In the genomic region with DNA sequence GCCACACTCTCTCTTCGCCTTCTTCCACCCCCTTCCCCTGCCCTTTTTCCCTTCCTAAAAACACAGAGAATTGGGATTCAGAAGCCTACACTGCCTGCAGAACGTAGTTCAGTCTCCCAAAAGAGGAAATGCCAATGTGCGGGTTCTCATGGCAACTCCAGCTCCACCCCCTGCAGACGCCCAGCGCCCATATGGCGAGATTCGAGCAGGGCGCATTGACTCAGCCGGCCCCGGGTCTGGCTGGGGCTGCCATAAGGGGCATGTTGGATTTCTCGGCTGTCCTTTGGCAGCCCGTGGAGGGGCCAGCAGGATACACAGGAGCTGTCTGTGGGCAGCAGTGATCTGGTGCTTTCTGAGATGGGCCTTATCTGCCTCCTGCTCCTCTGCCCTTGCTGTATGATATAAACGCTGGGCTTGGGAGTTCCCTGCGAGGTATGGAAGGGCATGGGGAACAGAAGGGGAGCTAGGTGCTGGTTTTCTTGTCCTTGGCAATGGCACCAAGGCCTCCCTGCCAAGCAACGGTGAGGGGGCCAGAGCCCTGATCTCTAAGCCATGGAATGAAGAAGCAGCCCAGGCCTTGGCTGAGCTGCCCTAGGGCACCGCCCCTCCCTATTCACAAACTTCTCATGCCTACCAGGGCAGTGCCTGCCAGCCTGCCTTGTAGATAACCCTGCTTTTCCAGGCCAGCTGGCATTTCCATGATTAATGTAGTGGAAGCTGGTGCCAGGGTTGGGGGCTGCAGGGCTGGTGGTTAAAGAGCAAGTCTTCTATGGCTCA, we compare ENCODE assay signal across 8 mouse cellular contexts.
A peak's percentile ranks its signal among the peaks of the same experiment; 100 is the strongest.
DNase-seq lines count a peak whose midpoint lies in the region; ATAC-seq and TF ChIP-seq lines count a peak whose summit lies in the region.

No protein-coding gene starts in this region.

- no peak overlapping the region for H3K9ac ChIP-seq in midbrain, embryonic 16.5 days (ENCODE audit: low read depth, low read length)
- H3K9ac ChIP-seq in midbrain, embryonic 15.5 days: no peak overlapping the region

- peak; percentile 80 to 91 for DNase-seq in frontal cortex, adult 2 months (ENCODE audit: extremely low spot score in 1 of 2, low spot score in 1 of 2)
- peak; percentile 74 to 76 for DNase-seq in left cerebral cortex, postnatal 10 days (ENCODE audit: extremely low spot score in 1 of 2, low spot score in 2 of 2)
- DNase-seq in telencephalon, adult 2 months (ENCODE audit: low read depth, low spot score): peak; percentile 88
- DNase-seq in spleen, adult 18-20 months: no peak
- DNase-seq in lung, adult 2 months: no peak
- DNase-seq in ovary, adult 18-20 months (ENCODE audit: low spot score): no peak

- H3K4me2 ChIP-seq in midbrain, embryonic 16.5 days (ENCODE audit: low read length): no peak overlapping the region
- H3K4me2 ChIP-seq in midbrain, embryonic 15.5 days: no peak overlapping the region

- no peak for TF ChIP-seq CTCF in lung, adult 2 months (IDR thresholded peaks at IDR 0.05; ENCODE audit: insufficient read depth, low read length)

- TF ChIP-seq POLR2A in lung, adult 2 months (IDR thresholded peaks at IDR 0.05; ENCODE audit: borderline replicate concordance, extremely low read depth, low read depth, low read length): no peak

- ATAC-seq in midbrain, embryonic 16.5 days: no peak
- ATAC-seq in midbrain, embryonic 15.5 days (replicated peaks): no peak

- H3K36me3 ChIP-seq in midbrain, embryonic 16.5 days (ENCODE audit: control insufficient read depth, insufficient read depth, low read length): no peaks in the 10 kb centered on the region
- no peaks in the 10 kb centered on the region for H3K36me3 ChIP-seq in midbrain, embryonic 15.5 days (replicated peaks)

- H3K27ac ChIP-seq in midbrain, embryonic 16.5 days (ENCODE audit: low read length): 0 out of 2 replicates have a peak overlapping the region, but pooled peaks have one; percentile 7
- H3K27ac ChIP-seq in midbrain, embryonic 15.5 days: no peak overlapping the region

- no peaks in the 10 kb centered on the region for H3K27me3 ChIP-seq in midbrain, embryonic 16.5 days (ENCODE audit: control insufficient read depth, insufficient read depth, low read depth, low read length)
- no peaks in the 10 kb centered on the region for H3K27me3 ChIP-seq in midbrain, embryonic 15.5 days (replicated peaks)

- intact Hi-C loops in left cerebral cortex, postnatal 10 days (cut with DNase I): loop anchor here (5.0 kb wide), 1 partner anchor 55 kb away; no protein-coding TSS in a partner anchor

- no peaks in the 10 kb centered on the region for H3K9me3 ChIP-seq in midbrain, embryonic 16.5 days (replicated peaks; ENCODE audit: control insufficient read depth, low read length, poor library complexity, severe bottlenecking)
- H3K9me3 ChIP-seq in midbrain, embryonic 15.5 days: no peaks in the 10 kb centered on the region

- no peak overlapping the region for H3K4me3 ChIP-seq in midbrain, embryonic 16.5 days (ENCODE audit: low read depth, low read length)
- no peak overlapping the region for H3K4me3 ChIP-seq in midbrain, embryonic 15.5 days
- no peak overlapping the region for H3K4me3 ChIP-seq in lung, adult 2 months (replicated peaks; ENCODE audit: extremely low read depth, low read depth, low read length)

- peaks cover 14% of the 10 kb centered on the region for H3K4me1 ChIP-seq in midbrain, embryonic 16.5 days (ENCODE audit: control insufficient read depth, insufficient read depth, low read length)
- H3K4me1 ChIP-seq in midbrain, embryonic 15.5 days: peaks cover 26% of the 10 kb centered on the region
- no peaks in the 10 kb centered on the region for H3K4me1 ChIP-seq in lung, adult 2 months (ENCODE audit: control insufficient read depth, insufficient read depth, low read length)

- WGBS in midbrain, embryonic 16.5 days: 55% methylated on average over 16 of the region's 16 CpGs
- 54% methylated on average over 16 of the region's 16 CpGs for WGBS in midbrain, embryonic 15.5 days
- 39% methylated on average over 16 of the region's 16 CpGs for WGBS in lung, adult 2 months

Comparison
In these comparisons a context has a peak if more than half of its experiments do, and no peak if none do; other contexts are left out.
1. DNase-seq: peak in frontal cortex, adult 2 months (2 of 2), left cerebral cortex, postnatal 10 days (2 of 2) and telencephalon, adult 2 months (single experiment); none in spleen, adult 18-20 months (0 of 2), lung, adult 2 months (single experiment) and ovary, adult 18-20 months (single experiment).